Mouse (Mus musculus) thymus, postnatal 14 days (tissue): ENCODE measurements around the gene Exoc3l4.
A peak's percentile ranks its signal among the peaks of the same experiment; 100 is the strongest.

Experiments
- DNase-seq: peaks from one replicate; pipeline ENCODE4 v3.0.0; 2021

Gene Exoc3l4

DNA sequence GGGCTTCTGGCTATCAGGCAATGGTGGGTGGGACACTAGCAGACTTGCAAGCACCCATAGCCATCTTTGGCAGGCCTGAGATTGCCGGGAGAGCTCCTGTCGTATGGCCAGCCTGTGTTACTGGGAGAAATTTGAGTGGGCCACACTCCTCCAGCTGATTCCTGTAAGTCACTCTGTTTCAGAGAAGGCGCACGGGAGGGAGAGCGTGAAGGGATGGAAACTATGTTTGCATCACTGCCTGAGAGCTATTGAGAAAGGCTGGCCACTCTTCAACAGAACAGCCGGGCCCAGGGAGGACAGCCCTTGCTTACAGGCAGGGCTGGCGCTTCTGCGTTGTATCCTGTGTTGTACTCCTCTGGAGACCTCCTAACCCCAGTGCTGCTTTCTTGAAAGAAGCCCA lies 19.8 kb downstream of the Exoc3l4 start:
- no peak for DNase-seq

DNA sequence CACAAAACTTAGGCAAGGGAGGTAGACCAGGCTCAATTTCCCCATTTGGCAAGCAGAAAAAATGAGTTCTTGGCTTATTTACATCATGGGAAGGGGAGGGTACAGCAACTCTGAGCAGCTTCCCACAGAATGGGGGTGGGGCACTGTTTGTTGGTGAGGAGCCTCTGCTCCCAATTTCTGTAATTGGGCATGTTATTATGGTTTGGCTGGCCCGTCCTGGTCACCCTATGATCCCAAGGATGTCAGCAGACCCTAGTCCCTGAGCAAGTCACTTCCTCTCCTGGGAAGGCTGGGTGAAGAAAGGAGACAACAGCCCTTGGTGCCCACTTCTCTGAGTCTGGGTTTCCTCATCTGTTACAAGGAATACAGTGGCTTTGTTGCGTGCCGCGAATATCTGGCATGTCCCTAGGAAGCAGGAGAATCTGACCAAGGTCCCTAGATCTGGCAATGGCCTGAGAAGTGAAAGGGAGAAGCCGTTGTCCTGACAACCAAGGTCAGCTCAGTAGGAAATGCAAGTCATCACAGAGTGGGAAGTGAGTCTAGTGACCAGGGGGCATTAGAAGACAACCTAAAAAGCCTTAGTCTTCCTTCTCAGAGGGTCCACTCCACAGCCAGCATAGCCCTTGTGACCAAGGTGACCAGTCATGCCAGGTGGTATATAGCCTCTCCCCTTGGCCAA lies 20.5 kb downstream of the Exoc3l4 start:
- DNase-seq: no peak

DNA sequence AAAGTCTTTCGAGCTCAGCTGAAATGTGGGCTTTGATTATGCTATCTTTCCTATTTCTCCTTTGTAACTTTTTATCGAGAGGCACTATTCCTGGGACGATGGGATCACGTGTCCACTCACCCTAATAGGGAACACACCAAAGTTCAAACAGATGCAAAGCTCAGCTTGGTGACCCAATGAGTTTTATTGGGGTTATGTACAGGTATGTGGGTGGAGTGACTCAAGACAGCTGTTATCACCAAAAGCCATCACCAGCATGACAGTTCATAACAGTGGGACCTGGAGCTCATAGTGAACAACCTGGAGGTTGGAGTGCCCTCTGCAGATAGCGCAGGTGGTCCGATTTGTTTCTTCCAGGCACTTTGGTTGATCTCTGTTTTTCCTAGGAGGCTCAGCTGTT lies 22.0 kb downstream of the Exoc3l4 start:
- no peak for DNase-seq

DNA sequence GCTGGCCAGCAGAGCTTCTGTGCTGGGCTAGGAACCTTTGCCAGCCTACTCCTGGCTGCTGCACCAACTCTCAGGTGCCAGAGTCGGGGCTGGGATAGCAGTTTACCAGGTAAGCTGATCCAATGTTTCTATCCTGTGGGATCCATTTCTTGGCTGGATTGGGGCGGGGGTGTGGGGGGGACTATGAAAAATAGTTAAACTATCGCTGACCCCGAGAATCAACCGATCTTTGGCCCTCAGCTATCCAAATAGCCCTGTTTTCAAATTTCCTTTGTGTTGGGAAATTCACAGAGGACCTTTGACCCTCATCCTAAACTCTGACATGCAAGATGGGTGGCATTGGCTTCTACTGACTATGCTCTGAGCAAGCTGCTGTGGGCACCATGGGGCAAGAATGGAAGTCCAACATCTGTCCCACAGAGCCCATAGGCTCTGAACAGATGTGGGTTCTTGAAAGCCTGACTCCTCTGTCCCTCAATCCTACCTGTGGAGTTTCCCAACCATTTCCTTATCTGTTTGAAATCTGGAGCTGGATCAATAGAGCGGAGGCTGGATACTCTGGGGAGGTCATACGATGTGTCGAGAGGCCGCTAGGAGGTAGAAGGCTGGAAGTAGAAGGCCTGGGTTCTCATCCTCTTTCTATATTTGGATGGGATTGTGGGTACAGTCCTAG lies 24.0 kb downstream of the Exoc3l4 start:
- DNase-seq: no peak

DNA sequence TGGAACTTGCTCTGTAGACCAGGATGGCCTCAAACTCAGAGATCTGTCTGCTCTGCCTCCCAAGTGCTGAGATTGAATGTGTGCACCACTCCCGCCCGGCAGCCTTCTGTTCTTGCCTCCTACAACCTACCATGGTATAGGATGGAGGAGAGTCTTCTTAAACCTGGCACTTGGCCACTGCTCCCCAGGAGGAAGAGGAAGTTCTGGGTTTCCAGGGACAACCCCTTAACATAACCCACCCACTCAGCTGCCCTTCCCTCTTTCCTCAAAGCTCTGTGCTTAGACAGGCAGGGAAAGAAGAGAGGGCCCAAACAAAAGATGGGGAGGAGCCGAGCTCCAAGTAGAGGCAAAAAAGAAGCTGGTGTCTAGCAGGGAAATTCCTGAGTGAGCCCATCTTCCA lies 24.7 kb downstream of the Exoc3l4 start:
- no peak for DNase-seq

DNA sequence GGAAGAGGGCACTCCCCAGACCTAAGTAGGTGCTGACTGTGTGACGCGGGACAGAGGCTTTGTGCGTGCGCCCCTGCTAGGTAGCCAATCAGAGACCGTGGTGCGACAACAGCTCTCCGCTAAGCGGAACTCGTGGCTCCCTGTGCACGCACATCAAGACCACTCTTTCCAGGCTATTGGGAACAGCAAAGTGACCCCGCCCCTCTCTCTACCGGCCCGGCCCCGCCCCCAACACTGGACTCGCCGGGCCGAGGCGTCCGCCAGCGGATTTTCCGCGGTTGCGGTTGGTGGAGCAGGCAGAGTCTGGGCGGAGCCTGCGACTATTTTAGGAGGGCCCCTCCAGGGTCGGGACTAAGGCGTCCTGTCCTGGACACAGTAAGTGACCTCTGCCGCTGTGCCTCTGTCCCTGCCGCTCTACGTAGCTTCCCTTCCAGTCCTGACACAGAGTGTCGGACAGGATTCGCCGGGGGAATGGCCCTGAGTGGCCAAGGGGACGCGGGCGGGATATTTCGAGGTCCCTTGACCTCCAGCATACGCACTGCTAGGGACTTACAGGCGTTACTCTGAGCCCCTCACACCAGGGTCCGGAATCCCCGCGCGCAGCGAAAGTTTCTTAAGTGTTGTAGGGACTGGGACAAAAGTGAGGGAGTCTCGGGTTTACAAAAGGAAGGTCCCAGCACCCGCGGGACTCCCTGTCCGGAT lies 25.6 kb downstream of the Exoc3l4 start, which contains the start of gene Tnfaip2:
Gene Tnfaip2, plus strand, starts transcription at position 161 of the 702 bp plus-strand sequence.
- DNase-seq: peak; percentile 12

DNA sequence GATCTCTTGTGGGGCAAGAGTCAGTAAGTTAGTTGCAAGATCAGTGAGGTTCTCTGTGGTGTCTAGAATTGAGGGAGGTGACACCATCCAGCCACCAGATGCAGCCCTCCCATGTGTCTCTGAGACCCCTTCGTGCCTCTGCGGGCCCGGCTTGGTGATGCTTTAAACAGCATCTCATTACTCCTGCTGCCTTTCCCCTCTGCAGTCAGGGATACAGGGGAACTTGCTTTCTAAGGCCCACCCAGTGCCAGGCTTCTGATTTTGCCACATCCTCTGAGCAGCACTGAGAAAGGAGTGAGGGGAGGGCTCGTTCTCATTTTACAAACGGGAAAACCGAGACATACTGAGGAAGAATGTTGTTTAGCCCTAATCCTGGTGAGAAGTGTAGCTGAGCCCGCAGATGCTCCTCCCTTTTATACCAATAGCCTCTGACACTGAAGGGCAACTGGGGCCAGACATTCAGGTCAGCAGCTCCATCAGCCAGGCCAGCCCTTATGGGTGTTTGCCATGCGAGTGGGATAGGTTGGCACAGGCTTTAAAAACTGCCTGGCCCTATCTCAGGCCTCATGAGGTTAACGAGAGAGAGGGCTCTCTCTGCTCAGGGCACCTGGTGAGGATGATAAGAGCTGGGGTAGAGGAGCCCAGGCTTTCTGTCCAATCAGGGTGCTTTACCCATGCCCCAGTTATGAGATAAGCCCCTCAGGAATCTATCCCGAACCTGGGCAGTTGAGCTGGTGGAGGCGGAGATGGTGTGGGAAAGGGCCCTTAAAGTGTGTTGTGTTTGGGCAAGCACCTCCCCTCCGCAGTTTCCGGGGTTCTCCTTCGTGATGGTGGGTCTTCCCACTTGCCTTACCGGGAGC lies 26.4 kb downstream of the Exoc3l4 start:
- DNase-seq: no peak

DNA sequence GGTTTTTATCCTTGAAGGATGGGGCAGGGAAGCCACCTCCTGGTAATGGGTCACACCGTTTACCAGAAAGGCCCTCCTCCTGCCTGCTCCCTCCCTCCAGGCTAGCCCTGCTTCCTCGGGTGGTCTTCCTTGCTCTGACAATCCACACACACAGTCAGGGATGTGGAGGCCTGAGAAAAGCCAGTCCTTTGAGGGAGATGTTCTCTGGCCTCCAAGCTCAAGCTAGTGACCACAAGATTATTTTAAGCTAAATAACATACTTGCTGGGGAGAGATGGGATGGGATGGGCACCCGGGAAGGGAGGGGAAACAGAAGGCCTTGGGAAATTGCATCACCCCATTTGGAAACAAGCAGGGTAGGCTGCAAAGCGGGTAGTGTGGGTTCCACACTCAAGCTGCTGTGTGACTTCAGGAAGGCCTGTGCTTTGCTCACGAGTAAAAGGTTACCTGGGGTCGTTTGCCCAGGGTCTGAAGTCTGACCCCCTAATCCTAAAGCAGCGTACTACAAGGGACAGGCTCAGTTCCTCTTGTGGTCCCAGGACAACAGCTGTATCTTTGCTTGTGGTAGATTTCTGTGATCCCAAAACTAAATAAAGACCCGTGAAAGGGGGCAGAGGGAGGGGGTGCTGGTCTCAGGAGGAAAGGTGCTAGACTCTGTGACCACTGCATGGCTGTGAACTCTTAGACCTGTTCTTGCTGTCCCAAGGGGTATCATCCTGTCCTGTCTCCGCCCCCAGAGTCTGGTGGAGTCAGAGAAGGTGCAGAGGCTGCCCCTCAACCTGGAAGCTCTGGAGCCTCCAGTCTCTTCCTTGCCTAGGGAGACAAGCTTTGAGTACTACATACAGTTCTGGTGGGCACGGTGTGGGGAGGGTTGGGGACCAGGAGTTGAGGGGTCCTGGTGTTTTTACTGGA lies 27.4 kb downstream of the Exoc3l4 start:
- DNase-seq: no peak

DNA sequence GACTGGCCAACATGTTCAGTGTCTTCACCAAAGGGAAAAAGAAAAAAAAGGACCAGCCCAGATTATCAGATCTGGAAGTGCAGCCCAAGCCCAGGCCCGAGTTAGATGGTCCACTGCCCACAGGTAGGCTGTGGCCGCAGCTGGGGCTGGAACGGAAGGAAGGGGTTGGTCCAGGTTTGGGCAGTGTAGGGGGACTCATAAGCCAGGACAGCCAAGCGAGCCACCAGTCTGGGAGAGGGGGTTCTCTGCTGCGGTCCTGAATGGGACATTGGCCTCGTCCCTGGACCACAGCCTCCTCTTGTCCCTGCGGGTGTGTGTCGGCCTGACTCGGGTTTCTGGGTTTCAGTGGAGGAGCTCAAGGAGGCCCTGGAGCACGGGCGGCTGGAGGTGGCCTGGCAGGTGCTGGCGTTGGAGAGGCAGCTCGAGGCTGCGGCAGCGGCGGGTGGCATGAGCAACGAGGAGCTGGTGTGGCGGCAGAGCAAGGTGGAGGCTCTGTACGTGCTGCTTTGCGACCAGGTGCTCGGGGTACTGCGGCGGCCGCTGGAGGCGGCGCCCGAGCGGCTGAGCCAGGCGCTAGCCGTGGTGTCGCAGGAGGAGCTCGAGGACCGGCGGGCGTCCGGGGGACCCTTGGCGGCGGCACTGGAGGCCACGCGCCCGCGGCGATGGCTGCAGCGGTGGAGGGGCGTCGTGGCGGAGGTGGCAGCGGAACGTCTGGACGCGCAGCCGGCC lies 28.5 kb downstream of the Exoc3l4 start:
- peak; percentile 10 for DNase-seq

DNA sequence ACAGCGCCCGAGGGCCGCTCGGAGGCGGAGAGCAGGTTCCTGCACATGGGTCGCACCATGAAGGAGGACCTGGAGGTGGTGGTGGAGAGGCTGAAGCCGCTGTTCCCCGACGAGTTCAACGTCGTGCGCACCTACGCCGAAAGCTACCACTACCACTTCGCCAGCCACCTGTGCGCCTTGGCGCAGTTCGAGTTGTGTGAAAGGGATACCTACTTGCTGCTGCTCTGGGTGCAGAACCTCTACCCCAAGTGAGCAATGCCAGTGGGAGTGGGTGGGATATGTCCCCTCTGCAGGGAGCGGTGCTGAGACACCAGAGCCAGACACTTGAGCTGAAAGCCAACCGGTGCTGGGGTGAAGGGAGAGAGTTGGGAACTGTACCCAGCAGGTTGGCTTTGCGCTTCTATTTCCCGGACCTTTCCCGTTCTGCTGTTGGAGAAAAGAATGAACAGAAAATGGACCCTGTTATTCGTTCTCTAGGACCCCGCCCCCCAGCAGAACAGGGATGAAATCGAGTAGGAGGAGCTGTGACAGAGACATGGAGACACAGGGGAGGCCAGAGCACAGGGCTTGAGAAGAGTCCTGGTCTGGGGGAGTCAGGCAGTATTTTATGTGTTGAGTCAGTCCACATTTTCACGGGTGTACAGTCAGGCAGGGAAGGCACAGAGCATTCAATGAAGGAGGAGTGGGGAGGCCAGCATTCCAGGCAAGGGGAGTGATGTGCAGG lies 29.2 kb downstream of the Exoc3l4 start:
- no peak for DNase-seq

DNA sequence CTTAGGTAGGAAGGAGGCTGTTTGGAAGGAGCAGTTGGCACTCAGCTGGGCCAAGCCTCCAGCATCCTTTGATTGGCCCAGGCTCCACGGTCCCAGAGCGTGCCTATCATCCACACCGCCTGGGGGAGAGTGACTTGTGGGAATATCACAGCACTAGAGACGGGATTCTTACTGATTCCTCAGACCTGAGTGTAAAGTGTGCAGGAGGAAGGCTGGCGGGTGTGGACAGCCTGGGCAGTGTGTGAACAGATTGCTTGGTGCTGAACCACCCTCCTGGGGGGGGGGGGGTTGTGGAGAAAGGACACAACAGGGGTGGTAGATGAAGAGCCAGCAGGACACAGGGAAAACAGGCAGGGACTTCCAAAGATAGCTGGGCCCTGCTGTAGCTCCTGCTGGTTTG lies 29.9 kb downstream of the Exoc3l4 start:
- no peak for DNase-seq

DNA sequence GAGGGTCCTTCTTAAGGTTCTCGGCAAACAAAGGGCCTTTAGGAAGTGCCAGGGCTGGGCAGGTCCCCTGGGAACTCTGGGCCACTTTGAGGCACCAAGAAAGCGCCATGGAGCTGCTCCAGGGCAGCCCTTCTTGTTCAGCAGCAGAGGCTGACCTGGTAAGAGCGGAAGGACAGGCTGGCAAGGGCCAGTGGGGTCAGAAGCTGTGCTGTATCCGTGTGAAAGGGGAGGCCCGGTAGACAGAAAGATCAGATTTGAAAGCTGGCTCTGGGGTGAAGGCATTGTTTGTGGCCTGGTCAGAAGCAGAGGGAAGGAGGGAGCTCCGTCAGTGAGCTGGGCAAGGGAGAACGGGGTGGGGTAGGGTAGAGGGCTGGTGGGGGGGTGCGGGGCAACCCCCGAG lies 30.5 kb downstream of the Exoc3l4 start:
- no peak for DNase-seq

DNA sequence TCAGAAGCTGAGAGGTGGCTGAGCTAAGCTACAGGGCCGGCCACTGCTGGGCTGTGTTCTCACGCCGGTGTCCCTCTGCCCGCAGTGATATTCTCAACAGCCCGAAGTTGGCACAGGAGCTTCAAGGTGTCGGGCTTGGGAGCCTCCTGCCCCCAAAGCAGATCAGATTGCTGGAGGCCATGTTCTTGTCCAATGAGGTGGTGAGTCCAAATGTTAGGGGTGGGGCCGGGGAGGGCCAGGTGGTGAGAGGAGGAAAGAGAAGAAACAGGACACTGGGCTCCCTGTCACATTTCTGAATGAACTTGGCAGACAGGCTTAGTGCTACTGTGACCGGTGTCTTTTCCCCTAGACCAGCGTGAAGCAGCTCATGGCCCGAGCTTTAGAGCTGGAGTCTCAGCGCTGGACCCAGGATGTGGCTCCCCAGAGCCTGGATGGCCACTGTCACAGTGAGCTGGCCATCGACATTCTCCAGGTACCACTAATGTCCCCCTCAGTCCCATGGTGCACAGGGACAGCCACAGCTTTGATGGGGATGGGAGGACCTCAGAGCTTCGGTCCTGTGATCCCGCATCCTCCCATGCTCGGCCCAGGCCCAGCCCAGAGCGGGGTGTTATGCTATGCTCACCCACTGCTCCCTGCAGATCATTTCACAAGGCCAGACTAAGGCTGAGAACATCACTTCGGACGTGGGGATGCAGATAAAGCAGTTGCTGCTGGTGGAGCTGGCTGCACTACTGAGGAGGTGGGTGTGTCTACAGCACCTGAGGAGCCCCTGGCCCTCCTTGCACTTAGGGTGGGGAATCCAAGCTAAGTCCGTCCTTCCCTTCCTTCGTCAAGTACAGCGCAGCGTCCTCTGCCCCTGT lies 31.3 kb downstream of the Exoc3l4 start:
- DNase-seq: no peak

DNA sequence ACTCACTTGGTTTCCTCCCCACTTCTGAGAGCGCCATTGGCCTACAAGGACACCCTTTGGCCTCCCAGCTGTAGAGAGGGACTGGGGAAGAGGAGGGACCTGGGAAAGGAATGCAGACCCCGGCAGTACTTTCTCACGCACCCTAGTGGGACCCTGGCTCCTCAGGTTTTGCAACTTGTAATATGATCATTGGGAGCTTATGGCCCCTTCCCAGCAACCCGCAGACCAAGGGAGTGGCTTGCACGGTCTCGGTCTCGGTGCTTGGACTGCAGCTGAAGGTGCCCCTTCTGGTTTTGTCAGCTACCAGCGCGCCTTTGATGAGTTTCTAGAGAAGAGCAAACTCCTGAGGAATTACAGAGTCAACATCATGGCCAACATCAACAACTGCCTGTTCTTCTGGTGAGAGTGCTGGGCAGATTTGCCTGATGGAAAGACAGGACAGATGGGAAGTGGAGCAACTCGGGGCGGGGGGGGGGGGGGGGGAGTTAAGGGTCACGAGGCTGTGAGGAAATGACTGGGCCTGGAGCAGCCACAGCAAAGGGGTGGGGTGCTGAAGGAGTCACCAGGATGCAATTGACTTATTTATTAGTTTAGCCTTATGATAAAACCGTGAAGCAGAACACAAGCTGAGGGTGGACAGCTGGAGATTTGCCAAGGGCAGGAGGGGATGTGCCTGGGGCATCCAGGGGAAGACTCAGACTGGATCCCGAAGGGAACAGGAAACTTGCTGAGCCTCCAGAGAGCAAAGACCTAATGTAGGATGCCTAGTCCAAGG lies 32.3 kb downstream of the Exoc3l4 start:
- DNase-seq: no peak

DNA sequence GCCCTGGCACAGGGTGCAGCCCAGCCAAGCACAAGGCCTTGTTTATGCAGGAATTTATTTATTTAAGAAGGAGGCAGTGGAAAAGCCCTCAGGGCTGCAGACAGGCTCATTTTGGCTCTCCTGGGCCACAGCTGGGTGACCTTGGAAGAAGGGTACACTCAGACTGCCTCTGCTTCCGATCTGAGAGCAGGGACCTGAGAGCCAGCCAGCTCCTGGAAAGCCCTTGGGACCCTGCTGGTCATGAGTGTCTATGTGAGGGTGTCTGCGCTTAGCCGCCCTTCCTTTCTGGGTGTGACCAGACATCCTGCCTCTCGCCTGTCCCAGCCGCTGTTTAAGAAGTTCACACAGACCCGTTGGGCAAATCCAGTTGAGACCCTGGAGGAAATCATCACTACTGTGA lies 33.5 kb downstream of the Exoc3l4 start:
- no peak for DNase-seq

DNA sequence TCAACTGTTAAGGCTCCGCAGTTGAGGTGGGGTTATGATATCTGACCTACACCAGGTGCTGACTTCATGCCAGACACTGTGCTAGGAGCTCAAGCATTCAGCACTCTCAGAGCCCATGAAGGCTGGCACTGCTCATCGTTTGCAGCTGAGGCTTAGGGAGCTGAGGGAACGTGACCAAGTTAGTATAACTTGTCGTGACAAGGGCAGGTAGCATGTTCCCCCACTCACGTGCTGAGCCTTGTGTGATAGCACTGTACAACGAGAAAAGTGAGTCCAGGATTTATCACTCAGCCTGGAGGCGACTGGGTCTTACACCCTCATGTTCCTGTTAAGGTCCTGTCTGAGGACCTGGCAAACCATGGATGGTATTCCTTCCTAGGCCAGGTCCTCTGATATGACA lies 34.7 kb downstream of the Exoc3l4 start:
- no peak for DNase-seq

DNA sequence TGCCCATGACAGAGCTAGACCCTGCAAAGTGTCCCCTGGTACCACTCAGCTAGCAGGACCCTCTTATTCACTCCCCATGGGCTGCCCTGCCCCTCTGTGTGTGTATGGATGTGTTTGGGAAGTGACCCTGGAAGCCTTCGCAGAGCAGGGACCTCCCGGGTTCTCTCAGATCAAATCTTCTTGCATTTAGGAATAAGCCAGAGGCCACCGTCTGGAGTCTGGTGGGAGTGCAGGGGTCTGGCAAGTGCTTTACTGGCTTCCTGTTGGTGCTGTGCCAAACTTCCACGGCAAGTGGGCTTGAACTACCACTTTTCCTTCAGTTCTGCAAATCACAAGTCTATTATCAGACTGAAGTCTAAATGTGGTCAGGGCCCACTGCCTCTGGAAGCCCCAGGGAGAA lies 37.2 kb downstream of the Exoc3l4 start:
- no peak for DNase-seq

DNA sequence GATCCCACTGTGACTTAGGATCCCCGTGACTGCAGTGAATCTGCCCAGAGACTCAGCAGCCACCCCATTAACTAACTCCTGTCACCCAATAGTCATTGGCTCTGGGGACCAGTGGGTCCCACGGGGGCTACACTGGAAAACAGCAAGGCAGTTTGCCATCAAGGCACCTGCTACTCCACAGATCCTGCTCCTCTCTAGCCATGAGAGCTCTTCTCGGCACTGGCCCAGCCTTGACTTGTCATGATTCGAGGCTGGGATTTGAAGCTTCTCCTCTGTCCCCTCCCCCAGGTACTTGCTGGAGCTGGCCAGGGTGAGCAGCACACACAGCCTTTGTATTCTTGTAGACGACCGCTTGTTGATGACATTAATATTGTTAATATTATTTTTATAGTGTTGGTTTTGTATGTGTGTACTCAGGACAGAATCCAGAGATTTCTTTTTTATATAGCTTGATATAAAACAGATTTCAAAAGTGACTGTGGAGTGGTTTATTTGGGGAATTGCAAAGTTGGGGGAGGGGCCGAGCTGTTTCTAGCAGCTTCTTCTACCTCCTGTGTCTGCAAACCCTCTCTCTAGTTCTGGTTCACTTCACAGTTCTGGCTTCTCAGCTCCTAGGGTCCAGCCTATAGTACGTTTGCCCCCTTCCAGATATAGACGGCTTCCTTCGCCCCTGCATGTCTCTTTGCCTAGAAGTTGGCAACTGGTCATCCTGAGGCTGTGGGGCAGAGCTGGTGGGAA lies 37.9 kb downstream of the Exoc3l4 start:
- no peak for DNase-seq
